Mouse (Mus musculus): ENCODE data around the gene Gm13420.

Gm13420 gene

GRCm38 (mm10) chr2:29703104-29704081 lies 48.1 kb downstream of the Gm13420 start:
- DNase-seq (ENCODE audit: extremely low spot score, low read depth, low spot score): no peak

GRCm38 (mm10) chr2:29702189-29702588 lies 49.3 kb downstream of the Gm13420 start:
- DNase-seq (ENCODE audit: extremely low spot score, low read depth, low spot score): no peak

GRCm38 (mm10) chr2:29701393-29701792 lies 50.1 kb downstream of the Gm13420 start:
- DNase-seq (ENCODE audit: extremely low spot score, low read depth, low spot score): no peak

- no peak for DNase-seq (ENCODE audit: extremely low spot score, low read depth, low spot score)
Observed at GRCm38 (mm10) chr2:29700898-29701297, 50.6 kb downstream of the Gm13420 start.

- no peak for DNase-seq (ENCODE audit: extremely low spot score, low read depth, low spot score)
Observed at GRCm38 (mm10) chr2:29698421-29699290, 52.8 kb downstream of the Gm13420 start.

- no peak for DNase-seq (ENCODE audit: extremely low spot score, low read depth, low spot score)
Observed at GRCm38 (mm10) chr2:29696207-29696800, 55.2 kb downstream of the Gm13420 start.
